Mouse (Mus musculus) T-cell, adult 2 months (primary cell): Measurements from ENCODE around the gene Rusc2.

Source experiments
- DNase-seq: peaks from one replicate; pipeline ENCODE4 v3.0.0; 2022; ENCODE audit warnings: low spot score

Rusc2 gene

GRCm38 (mm10) chr4:43384541-43384940 lies 2.8 kb downstream of the Rusc2 start:
- DNase-seq, result no peak

- no peak for DNase-seq
These were observed 5.2 kb downstream of the Rusc2 start for GRCm38 (mm10) chr4:43386932-43387331.

GRCm38 (mm10) chr4:43389390-43389789 lies 7.6 kb downstream of the Rusc2 start:
- DNase-seq, result no peak

GRCm38 (mm10) chr4:43389845-43390440 lies 8.2 kb downstream of the Rusc2 start:
- no peak for DNase-seq

GRCm38 (mm10) chr4:43391521-43392050 lies 9.8 kb downstream of the Rusc2 start:
- no peak for DNase-seq

- no peak for DNase-seq
These were observed 12.6 kb downstream of the Rusc2 start for GRCm38 (mm10) chr4:43394345-43394891.

GRCm38 (mm10) chr4:43395147-43395546 lies 13.4 kb downstream of the Rusc2 start:
- no peak for DNase-seq

GRCm38 (mm10) chr4:43395836-43396235 lies 14.1 kb downstream of the Rusc2 start:
- DNase-seq, result no peak

GRCm38 (mm10) chr4:43396381-43396780 lies 14.6 kb downstream of the Rusc2 start:
- no peak for DNase-seq

- no peak for DNase-seq
These were observed 16.2 kb downstream of the Rusc2 start for GRCm38 (mm10) chr4:43398014-43398413.

GRCm38 (mm10) chr4:43398829-43399331 lies 17.1 kb downstream of the Rusc2 start:
- DNase-seq, result no peak

GRCm38 (mm10) chr4:43399391-43400131 lies 17.8 kb downstream of the Rusc2 start:
- DNase-seq, result no peak

- DNase-seq, result no peak
These were observed 19.2 kb downstream of the Rusc2 start for GRCm38 (mm10) chr4:43400976-43401375.

GRCm38 (mm10) chr4:43401486-43401885 lies 19.7 kb downstream of the Rusc2 start:
- DNase-seq, result no peak

- DNase-seq, result no peak
These were observed 20.4 kb downstream of the Rusc2 start for GRCm38 (mm10) chr4:43402212-43402611.

- no peak for DNase-seq
These were observed 22.9 kb downstream of the Rusc2 start for GRCm38 (mm10) chr4:43404697-43405096.

- DNase-seq, result no peak
These were observed 24.6 kb downstream of the Rusc2 start for GRCm38 (mm10) chr4:43406162-43406971.

GRCm38 (mm10) chr4:43407071-43407920 lies 25.5 kb downstream of the Rusc2 start:
- DNase-seq, result no peak

- no peak for DNase-seq
These were observed 33.0 kb downstream of the Rusc2 start for GRCm38 (mm10) chr4:43414761-43415160.

- no peak for DNase-seq
These were observed 33.7 kb downstream of the Rusc2 start for GRCm38 (mm10) chr4:43415221-43416070.
